Mouse (Mus musculus) megakaryocyte, embryonic 14.5 days (primary cell): Measurements from ENCODE around the gene Plod1.

Experiments
- FLI1 ChIP-seq: IDR thresholded peaks from 2 replicates; pipeline ENCODE4 v1.6.1; 2012; ENCODE audit warnings: low read length, inconsistent platforms, mixed read lengths
- GATA1 ChIP-seq: IDR thresholded peaks from 3 replicates; pipeline ENCODE4 v1.6.1; 2012; ENCODE audit warnings: mixed read lengths, low read length, inconsistent platforms, borderline replicate concordance

- no peak for TF ChIP-seq GATA1
- no peak for TF ChIP-seq FLI1
Measured at GRCm38 (mm10) chr4:147888237-147888636, 48.3 kb downstream of the Plod1 start.
